Mouse (Mus musculus): Measurements from ENCODE around the gene Zfp82. TPM values are rescaled to one million over a fixed set of nuclear protein-coding genes. Genes with fewer than 3 reads are reported as not detected.

Gene Zfp82
- polyA plus RNA-seq, 1 experiment from 2014 or later, result 4.0 TPM

DNA sequence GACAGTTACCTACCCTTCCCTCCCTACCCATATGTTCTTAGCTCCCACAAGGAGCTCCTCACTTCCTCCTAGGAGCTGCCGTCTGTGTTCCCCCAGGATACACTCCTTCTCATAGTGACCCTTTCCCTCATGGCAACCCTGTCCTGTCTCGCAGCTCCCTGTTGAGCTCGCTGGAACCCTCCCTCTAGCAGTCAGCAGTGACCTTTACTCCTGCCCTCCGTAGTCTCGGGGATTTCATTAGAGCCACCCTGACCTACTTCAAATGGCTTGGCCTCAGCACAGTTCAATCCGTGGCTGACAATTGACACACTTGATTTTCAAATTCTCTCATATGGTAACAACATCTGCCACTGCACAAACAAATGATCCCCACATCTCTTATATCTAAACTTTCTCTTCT is 42.0 kb downstream of the Zfp82 start:
- no peak overlapping the region for H3K4me3 ChIP-seq (ENCODE audit: low read depth, low read length)
- H3K9ac ChIP-seq (replicated peaks; ENCODE audit: low read depth), result no peak overlapping the region
- peaks cover 12% of the 10 kb centered on the region; the same call in 1 of the 2 replicates for H3K36me3 ChIP-seq (ENCODE audit: insufficient read depth, low read length)
- no peak overlapping the region for H3K27ac ChIP-seq (ENCODE audit: low read length)
- no peak overlapping the region for H3K4me2 ChIP-seq (replicated peaks; ENCODE audit: low read depth, low read length)
- TF ChIP-seq CTCF (IDR thresholded peaks at IDR 0.05) (no peak), EP300 (IDR thresholded peaks at IDR 0.05) (no peak)
- DNase-seq (ENCODE audit: low spot score), result no peak
- ATAC-seq, result no peak
- H3K4me1 ChIP-seq (ENCODE audit: insufficient read depth, low read depth, low read length), result no peaks in the 10 kb centered on the region
- WGBS, result 25% methylated on average over 6 of the region's 6 CpGs
- H3K27me3 ChIP-seq (replicated peaks; ENCODE audit: insufficient read depth, low read length), result no peaks in the 10 kb centered on the region
- no peaks in the 10 kb centered on the region for H3K9me3 ChIP-seq (ENCODE audit: low read length)

DNA sequence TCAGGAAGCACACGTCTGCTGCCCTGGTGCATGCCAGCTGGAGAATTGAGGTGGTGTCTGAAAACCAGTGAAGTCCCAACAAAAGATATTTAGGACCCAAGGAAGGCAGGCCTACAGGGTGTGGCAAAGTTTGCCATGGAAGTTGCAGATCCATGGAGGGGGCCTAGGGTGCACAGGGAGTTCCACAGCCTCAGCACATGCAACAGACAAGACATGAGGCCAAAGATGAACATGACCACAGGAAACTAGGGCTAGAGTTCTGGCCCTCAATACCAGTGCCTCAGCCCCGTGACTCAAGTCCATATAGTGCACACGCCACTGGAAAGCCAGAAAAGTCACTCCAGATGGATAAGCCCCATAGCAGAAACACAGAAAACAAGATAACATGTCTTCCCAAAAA is 44.1 kb downstream of the Zfp82 start:
- H3K27me3 ChIP-seq (replicated peaks; ENCODE audit: insufficient read depth, low read length), result no peaks in the 10 kb centered on the region
- no peak overlapping the region for H3K4me3 ChIP-seq (ENCODE audit: low read depth, low read length)
- no peak overlapping the region for H3K9ac ChIP-seq (replicated peaks; ENCODE audit: low read depth)
- H3K4me1 ChIP-seq (ENCODE audit: insufficient read depth, low read depth, low read length), result no peaks in the 10 kb centered on the region
- H3K27ac ChIP-seq (ENCODE audit: low read length), result no peak overlapping the region
- ATAC-seq (no peak), DNase-seq (ENCODE audit: low spot score) (no peak)
- H3K36me3 ChIP-seq (ENCODE audit: insufficient read depth, low read length), result peaks cover 16% of the 10 kb centered on the region
- WGBS, result 83% methylated on average over 3 of the region's 3 CpGs
- H3K9me3 ChIP-seq (ENCODE audit: low read length), result no peaks in the 10 kb centered on the region
- no peak overlapping the region for H3K4me2 ChIP-seq (replicated peaks; ENCODE audit: low read depth, low read length)
- TF ChIP-seq EP300 (IDR thresholded peaks at IDR 0.05), result no peak
- TF ChIP-seq CTCF (IDR thresholded peaks at IDR 0.05), result no peak

DNA sequence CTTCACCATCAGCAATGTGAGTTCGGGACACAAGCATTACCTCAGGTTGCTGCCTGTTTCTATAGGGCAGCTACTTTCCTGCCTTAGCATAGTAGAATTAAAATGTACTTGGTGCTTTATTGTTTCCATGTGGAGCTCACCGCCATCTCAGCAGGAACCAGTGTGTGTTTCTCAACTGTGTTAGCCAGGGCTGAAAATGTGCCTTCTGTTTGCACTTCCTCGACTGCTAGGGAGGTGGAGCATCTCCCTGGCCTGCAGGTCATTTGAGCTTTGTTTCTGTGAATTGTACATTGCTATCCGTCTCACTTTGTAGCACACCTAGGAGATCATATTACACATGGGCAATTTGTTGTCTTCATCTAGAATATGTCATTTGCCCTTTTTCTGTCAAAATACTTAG is 45.4 kb downstream of the Zfp82 start:
- peaks cover 28% of the 10 kb centered on the region for H3K36me3 ChIP-seq (ENCODE audit: insufficient read depth, low read length)
- TF ChIP-seq EP300 (IDR thresholded peaks at IDR 0.05), result no peak
- no peak for TF ChIP-seq CTCF (IDR thresholded peaks at IDR 0.05)
- WGBS, result 70% methylated on average over 4 of the region's 4 CpGs

DNA sequence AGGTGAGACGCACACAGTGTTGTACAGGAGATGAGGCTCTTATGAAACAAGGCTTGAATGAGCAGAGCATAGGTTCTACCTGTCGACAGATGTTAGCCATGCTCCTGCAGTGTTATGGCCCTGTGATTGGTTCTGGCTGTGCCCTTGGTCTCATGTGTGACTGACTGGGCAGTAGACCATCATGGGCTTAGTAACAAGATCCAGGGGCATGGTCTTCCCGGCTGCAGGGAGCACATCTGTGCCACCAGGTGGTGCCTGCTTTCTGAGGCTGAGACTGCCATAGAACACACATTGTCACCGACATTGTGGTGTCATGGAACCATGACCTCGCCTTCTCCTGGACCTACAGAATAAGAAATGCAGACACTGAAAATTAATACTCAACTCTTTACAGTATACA is 47.3 kb downstream of the Zfp82 start:
- Histone ChIP-seq H3K9ac (replicated peaks; ENCODE audit: low read depth) (no peak overlapping the region), H3K27me3 (replicated peaks; ENCODE audit: insufficient read depth, low read length) (no peaks in the 10 kb centered on the region), H3K9me3 (ENCODE audit: low read length) (no peaks in the 10 kb centered on the region), H3K4me3 (ENCODE audit: low read depth, low read length) (no peak overlapping the region), H3K4me1 (ENCODE audit: insufficient read depth, low read depth, low read length) (no peaks in the 10 kb centered on the region), H3K27ac (ENCODE audit: low read length) (no peak overlapping the region), H3K4me2 (replicated peaks; ENCODE audit: low read depth, low read length) (no peak overlapping the region), H3K36me3 (ENCODE audit: insufficient read depth, low read length) (peaks cover 30% of the 10 kb centered on the region)
- DNase-seq (ENCODE audit: low spot score) (no peak), ATAC-seq (no peak)
- peak; percentile 34 for TF ChIP-seq CTCF (IDR thresholded peaks at IDR 0.05)
- no peak for TF ChIP-seq EP300 (IDR thresholded peaks at IDR 0.05)
- 74% methylated on average over 5 of the region's 5 CpGs for WGBS

More for the DNA sequence above, 45.4 kb downstream of the Zfp82 start:
- Histone ChIP-seq H3K4me2 (replicated peaks; ENCODE audit: low read depth, low read length) (no peak overlapping the region), H3K27ac (ENCODE audit: low read length) (no peak overlapping the region), H3K9me3 (ENCODE audit: low read length) (no peaks in the 10 kb centered on the region), H3K27me3 (replicated peaks; ENCODE audit: insufficient read depth, low read length) (no peaks in the 10 kb centered on the region), H3K4me3 (ENCODE audit: low read depth, low read length) (no peak overlapping the region), H3K9ac (replicated peaks; ENCODE audit: low read depth) (no peak overlapping the region), H3K4me1 (ENCODE audit: insufficient read depth, low read depth, low read length) (no peaks in the 10 kb centered on the region)
- no peak for ATAC-seq
- no peak for DNase-seq (ENCODE audit: low spot score)

DNA sequence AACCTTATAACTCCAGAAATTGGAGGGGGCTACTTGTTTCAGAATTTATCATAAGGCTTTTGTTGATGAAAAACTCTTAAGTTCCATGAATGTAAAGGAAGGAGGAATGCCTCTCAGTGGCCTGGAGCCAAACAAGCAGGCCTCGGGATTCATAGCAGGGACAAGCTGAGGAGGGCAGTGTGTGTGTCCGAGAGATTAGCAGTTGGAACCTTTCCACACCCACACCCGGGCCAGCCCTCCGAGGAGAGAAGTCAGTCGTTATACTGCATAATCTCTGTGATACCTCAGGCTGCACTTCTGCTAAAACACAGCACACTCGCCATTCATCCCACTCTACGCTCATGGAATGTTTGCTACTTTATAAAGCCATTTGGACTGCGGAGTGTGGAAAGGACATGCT is 48.9 kb downstream of the Zfp82 start:
- WGBS, result 77% methylated on average over 8 of the region's 8 CpGs
- no peak overlapping the region for H3K27ac ChIP-seq (ENCODE audit: low read length)
- H3K9me3 ChIP-seq (ENCODE audit: low read length), result no peaks in the 10 kb centered on the region
- H3K4me2 ChIP-seq (replicated peaks; ENCODE audit: low read depth, low read length), result no peak overlapping the region
- no peak for DNase-seq (ENCODE audit: low spot score)
- peaks cover 36% of the 10 kb centered on the region for H3K36me3 ChIP-seq (ENCODE audit: insufficient read depth, low read length)
- H3K9ac ChIP-seq (replicated peaks; ENCODE audit: low read depth), result no peak overlapping the region
- H3K4me3 ChIP-seq (ENCODE audit: low read depth, low read length), result no peak overlapping the region
- ATAC-seq, result no peak
- no peaks in the 10 kb centered on the region for H3K4me1 ChIP-seq (ENCODE audit: insufficient read depth, low read depth, low read length)
- H3K27me3 ChIP-seq (replicated peaks; ENCODE audit: insufficient read depth, low read length), result no peaks in the 10 kb centered on the region
- no peak for TF ChIP-seq EP300 (IDR thresholded peaks at IDR 0.05)
- TF ChIP-seq CTCF (IDR thresholded peaks at IDR 0.05), result no peak

DNA sequence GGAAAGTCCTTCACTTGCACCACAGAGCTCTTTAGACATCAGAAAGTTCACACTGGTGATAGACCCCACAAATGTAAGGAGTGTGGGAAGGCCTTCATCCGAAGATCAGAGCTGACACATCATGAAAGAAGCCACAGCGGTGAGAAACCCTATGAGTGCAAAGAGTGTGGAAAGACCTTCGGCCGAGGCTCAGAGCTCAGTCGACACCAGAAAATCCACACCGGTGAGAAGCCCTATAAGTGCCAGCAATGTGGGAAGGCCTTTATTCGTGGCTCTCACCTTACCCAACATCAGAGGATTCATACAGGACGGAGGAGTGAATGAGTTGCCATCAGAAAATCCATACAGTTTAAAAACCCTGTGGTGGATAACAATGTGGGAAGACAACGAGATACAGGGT is 49.4 kb downstream of the Zfp82 start:
- TF ChIP-seq CTCF (IDR thresholded peaks at IDR 0.05), result no peak
- no peak for TF ChIP-seq EP300 (IDR thresholded peaks at IDR 0.05)
- Histone ChIP-seq H3K36me3 (ENCODE audit: insufficient read depth, low read length) (peaks cover 41% of the 10 kb centered on the region), H3K4me1 (ENCODE audit: insufficient read depth, low read depth, low read length) (no peaks in the 10 kb centered on the region), H3K9me3 (ENCODE audit: low read length) (no peaks in the 10 kb centered on the region), H3K4me2 (replicated peaks; ENCODE audit: low read depth, low read length) (no peak overlapping the region), H3K27me3 (replicated peaks; ENCODE audit: insufficient read depth, low read length) (no peaks in the 10 kb centered on the region), H3K27ac (ENCODE audit: low read length) (no peak overlapping the region), H3K9ac (replicated peaks; ENCODE audit: low read depth) (no peak overlapping the region), H3K4me3 (ENCODE audit: low read depth, low read length) (no peak overlapping the region)
- ATAC-seq (no peak), DNase-seq (ENCODE audit: low spot score) (no peak)
- 96% methylated on average over 9 of the region's 9 CpGs for WGBS

DNA sequence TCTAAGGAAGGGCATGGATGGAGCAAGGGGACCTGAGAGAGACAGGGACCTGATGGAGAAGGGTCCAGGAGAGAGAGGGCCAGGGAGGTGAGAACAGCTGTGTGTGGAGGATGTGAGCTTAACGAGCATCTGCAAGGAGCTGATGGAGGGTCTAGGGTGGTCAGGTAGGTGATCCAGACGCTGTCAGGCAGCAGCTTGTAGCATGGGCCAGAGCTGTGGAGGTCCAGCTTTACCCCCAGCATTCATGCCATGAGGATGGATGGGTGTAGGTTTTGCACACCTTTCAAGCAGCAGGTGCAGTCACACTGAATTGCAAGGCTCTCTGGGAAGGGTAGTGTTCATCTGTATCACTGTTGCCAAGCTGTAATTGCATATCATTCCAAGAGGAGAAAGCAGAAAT is 53.2 kb downstream of the Zfp82 start:
- WGBS, result 79% methylated on average over 2 of the region's 2 CpGs
- ATAC-seq (no peak), DNase-seq (ENCODE audit: low spot score) (no peak)
- Histone ChIP-seq H3K9ac (replicated peaks; ENCODE audit: low read depth) (no peak overlapping the region), H3K27ac (ENCODE audit: low read length) (no peak overlapping the region), H3K4me2 (replicated peaks; ENCODE audit: low read depth, low read length) (no peak overlapping the region), H3K9me3 (ENCODE audit: low read length) (no peaks in the 10 kb centered on the region), H3K27me3 (replicated peaks; ENCODE audit: insufficient read depth, low read length) (no peaks in the 10 kb centered on the region), H3K4me3 (ENCODE audit: low read depth, low read length) (no peak overlapping the region), H3K4me1 (ENCODE audit: insufficient read depth, low read depth, low read length) (no peaks in the 10 kb centered on the region), H3K36me3 (ENCODE audit: insufficient read depth, low read length) (peaks cover 49% of the 10 kb centered on the region)
- TF ChIP-seq EP300 (IDR thresholded peaks at IDR 0.05) (no peak), CTCF (IDR thresholded peaks at IDR 0.05) (no peak)
